Mouse (Mus musculus) brain, adult 2 months (tissue): ENCODE results near the gene Zfp143.
"Not testable (repeated sequence)": the region's sequence is repeated elsewhere in the genome, so short reads cannot be mapped to it uniquely, and the experiment has no call there.

Experiments used
- DNase-seq: peaks from one replicate; pipeline ENCODE4 v3.0.0; 2011; ENCODE audit warnings: low read depth, low spot score

Gene Zfp143

GRCm38 (mm10) chr7:110061199-110061751, at the start of gene Zfp143:
Gene Zfp143, plus strand, starts transcription at chr7:110061217.
- DNase-seq, result peak; percentile 100

GRCm38 (mm10) chr7:110011417-110011816, 49.6 kb upstream of the Zfp143 start:
- no peak for DNase-seq

DNA sequence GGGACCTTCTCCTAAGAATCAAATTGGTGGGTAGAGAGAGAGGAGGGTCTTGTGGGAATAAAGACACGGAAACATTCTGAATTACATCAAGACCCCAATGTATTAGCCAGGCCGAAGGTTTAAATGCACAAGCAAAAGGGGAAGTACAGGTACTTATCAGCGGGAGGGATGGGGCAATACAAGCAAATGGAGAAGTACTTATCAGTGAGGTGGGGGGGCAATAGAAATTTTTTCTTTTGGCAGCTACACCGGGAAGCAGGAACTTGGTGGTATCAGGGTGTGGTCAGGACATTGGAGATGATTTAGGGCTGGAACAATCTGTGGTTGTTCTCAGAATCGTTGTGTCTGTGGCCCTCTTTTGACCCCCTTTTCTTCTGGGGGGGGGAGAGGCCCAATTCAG, 46.7 kb upstream of the Zfp143 start:
- DNase-seq, result no peak

DNA sequence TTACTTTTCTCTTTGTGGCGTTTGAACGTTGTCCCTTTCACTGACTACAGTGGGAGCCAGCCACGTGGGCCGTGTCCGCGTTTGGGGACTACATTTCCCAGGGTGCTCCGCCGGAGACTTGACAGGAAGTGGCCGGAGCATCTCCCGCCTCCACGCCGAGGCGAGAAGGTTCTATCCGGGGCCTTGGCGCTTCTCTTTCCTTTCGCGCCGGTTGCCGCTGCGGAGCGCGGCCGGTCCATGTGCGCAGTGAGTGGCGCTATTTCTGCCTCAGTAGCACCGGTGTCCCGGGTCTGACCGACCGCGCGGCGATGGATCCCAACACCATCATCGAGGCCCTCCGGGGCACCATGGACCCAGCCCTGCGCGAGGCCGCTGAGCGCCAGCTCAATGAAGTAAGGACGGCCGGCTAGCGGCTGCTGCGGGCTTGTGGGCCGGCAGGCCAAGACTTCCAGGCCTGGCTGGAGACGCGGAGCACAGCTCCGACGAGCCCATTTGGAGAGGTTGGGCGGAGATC, 42.8 kb upstream of the Zfp143 start, which contains the start of gene Ipo7:
Gene Ipo7 (plus strand): TSS at position 158 of the 514 bp plus-strand sequence.
- peak; percentile 97 for DNase-seq

- DNase-seq, result peak; percentile 30
Measured at GRCm38 (mm10) chr7:110018631-110019482, 42.2 kb upstream of the Zfp143 start.

DNA sequence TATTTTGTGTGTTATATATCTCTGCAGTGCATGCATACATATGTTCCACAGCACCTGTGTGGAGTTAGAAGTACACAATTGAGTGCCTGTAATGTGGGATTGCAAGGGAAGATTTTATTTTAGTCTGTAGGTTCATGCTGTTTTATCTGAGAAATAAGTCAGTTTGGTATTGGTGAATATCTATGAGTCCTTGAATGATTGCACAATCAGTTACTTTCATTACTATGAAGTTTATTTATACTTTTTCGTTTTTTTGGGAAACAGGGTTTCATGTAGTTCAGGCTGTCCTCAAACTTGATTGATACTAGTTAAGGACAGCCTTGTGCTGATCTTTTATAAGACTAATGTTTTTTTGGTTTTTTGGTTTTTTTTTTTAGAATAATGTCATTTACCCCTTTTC, 37.5 kb upstream of the Zfp143 start:
- no peak for DNase-seq

DNA sequence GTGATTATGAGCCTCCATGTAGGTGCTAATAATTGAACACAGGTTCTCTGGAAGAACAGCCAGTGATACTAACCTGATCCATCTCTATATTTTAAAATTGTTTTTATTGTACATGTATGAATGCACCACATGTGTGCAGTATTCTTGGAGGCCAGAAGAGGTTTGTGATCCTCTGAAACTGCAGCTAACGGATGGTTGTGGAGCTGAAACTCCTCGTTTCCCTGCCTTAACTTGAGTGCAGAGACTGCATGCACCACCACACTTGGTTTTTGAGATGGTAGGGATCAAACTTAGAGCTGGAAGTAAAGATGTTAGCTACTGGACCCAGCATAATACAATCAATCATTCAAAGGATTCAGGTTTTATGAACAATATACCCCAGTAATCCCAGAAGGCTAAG, 34.4 kb upstream of the Zfp143 start:
- no peak for DNase-seq

DNA sequence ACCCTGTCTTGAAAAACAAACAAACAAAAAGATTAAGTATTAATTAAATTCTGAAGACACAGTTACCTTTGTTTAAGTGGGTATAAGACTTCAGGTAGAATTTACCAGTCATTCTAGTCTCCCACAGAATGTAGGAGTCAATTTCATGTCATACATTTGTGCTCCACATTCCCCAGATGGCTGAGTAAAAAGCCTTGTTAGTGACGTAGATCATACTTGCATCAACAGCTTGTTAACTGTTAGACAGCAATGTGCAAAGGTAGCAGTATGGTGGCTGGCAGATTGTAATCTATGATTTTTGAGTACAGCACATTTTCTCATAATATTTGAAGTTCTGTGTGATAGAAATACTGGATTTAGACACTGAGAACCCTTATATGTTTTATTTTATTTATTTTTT, 32.2 kb upstream of the Zfp143 start:
- DNase-seq, result peak; percentile 10

GRCm38 (mm10) chr7:110030342-110030741, 30.7 kb upstream of the Zfp143 start:
- DNase-seq, result peak; percentile 15

DNA sequence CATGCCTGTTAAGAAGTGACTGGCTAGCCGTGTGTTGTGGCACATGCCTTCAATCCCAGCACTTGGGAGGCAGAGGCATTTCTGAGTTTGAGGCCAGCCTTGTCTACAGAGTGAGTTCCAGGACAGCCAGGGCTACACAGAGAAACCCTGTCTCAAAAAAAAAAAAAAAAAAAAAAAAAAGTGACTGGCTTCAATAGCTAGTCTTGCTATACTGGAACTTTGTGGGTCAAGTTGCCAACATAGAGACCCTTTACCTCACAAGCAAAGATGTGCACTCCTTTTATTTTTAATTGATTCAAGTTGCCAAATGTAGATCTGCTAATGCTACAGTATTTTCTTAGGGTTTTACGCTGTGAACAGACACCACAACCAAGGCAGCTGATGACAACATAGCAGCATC, 3.3 kb upstream of the Zfp143 start:
- not testable (repeated sequence) for DNase-seq

DNA sequence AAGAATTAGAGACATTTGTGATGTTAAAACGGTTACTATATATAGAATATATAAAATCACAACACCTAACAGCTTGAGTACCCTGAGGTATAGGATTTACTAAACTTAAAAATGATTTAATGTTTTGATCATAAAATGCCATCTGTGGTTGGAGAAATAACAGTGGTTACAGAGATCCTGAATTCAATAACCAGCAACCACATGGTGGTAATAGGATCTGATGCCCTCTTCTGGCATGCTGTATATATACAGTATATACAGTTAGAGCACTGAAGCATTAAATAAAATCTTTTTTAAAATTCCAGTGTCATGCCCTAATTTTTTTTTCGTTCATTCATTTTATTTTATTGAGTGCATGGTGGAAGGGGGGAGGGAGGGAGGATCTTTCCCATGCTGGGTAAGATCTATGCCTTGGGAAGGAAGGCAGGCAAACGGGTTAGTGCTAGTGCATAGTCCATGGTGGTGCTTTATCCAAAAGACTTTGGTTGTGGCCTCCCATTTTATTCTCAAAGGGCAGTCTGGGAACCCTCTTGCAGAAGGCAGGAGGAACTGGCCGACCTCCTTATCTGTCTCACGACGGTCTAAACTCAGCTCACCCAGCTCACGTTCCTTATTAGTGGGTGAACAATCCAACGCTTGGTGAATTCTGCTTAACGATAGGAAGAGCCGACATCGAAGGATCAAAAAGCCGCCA, 1.8 kb upstream of the Zfp143 start:
- peak; percentile 45 for DNase-seq

DNA sequence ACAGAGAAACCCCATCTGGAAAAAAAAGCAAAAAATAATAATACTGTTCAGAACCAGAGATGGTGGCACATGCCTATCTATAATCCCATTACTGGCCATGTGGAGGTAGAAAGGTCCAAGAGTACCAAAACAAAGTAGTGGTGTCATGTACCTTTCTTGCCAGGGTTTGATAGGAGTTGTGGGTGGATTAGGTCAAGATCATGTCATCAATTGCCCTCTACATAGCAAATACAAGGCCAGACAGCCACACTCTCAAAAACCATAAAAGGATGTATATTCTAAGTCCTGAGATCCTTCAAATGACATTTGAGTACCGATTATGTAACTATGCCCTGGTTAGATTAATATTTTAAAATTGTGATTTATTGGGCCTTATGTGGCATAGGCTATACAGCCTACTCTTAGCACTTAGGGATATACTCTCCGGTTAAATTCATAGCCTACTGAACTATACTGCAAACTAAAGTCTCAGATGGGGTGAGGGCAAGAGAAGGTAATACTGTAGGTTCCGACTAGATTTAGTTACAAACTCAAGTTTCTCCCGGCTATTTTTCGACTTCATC, 830 bp upstream of the Zfp143 start:
- no peak for DNase-seq

GRCm38 (mm10) chr7:110060669-110061198, 283 bp upstream of the Zfp143 start:
- peak; percentile 59 for DNase-seq

DNA sequence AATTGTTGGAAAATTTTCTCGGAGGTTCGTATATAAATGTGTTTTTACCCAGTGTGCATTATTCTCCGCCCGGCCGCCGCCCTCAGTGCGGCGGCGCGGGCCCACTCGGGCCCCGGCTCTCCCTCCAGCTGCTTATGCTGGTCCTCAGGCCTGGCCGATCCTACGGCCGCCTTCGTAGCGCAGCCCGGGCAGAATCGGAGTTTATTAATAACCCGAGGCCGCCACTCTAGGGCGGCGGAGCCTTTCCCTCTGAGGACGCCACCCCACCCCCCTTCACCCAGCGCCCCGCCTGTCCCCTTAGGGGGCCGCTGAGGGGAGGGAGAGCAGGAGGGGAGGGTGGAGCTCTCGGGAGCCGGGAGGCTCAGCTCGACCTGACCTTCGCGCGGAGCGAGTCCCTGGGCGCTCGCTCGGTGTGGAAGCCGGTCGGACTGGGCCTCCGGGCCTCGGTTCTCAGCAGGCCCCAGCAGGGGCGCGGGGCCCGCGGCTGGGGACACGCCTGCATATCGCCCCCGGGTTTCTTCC, 796 bp downstream of the Zfp143 start:
- DNase-seq, result peak; percentile 93

GRCm38 (mm10) chr7:110063731-110064130, 2.7 kb downstream of the Zfp143 start:
- DNase-seq, result no peak

- DNase-seq, result no peak
Measured at GRCm38 (mm10) chr7:110069070-110069469, 8.1 kb downstream of the Zfp143 start.

GRCm38 (mm10) chr7:110078168-110078567, 17.2 kb downstream of the Zfp143 start:
- DNase-seq, result no peak

DNA sequence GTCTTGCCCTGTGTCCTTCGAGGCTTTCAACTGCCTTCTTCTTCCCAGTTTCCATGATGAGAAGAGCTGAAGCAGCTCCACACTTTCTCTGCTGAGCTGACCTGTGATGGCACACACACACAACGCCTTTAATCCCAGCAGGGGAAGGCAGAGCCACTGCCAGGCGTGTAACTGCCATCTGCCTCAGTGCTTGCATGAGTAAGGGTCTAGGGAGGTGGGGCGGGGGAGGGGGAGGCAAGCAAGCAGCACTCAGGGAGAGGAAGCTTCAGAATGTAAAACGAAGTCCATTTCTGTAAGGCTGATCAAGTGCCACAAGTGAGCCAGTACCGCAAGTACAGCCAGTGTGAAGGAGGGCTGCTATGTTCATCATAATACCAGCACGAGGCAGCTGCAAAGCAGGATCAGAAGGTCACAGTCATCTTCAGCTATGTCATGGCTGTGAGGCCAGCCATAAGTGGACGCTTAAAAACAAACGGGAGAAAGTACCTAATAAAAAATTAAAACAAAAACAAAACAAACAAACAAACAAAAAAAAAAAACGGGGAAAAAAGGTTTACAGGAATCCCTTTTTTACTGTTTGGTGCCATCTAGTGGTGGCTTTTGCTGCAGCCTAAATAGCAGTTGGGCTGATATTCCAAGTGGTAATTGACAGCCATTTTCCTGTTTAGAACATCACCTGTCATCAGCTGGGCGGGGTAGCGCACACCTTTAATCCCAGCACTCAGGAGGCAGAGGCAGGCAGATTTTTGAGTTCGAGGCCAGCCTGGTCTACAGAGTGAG, 22.6 kb downstream of the Zfp143 start:
- peak; percentile 80 for DNase-seq

- DNase-seq, result no peak
Measured at GRCm38 (mm10) chr7:110085217-110085616, 24.2 kb downstream of the Zfp143 start.

DNA sequence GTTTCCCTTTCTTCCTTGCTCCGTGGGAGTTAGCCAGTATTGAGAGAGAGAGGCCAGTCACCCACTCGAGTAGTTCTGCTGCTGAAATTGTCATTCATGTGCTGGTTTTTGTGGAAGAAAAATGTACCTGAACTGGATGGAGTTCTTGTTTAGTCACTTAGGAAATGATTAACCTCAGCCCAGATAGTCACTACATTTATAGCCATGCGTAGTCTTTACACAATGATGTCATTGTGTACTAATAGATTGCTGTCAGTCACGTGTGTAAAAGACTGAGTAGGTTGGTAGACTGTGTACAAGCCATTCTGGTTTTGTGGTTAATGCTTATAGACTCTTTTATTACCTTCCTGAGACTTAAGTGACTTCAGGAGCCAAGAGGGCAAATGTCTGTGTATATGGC, 26.9 kb downstream of the Zfp143 start:
- DNase-seq, result no peak

GRCm38 (mm10) chr7:110091670-110092069, 30.7 kb downstream of the Zfp143 start:
- peak; percentile 82 for DNase-seq
